Mouse (Mus musculus) hindbrain, embryonic 11.5 days (tissue): ENCODE measurements around the gene Rxfp2. TPM values are rescaled to one million over a fixed set of nuclear protein-coding genes. Genes with fewer than 3 reads are reported as not detected.

Experiments
- ATAC-seq: fragments of 200-750 bp; cut with Nextera tagmentation; 2 replicates; pipeline ENCODE4 v1.8.0; 2017; ENCODE audit warnings: mild to moderate bottlenecking, moderate TSS enrichment, moderate library complexity; ENCODE audit not compliant: low FRiP score
- DNase-seq: peaks from one replicate; pipeline ENCODE4 v3.0.0-alpha.2; 2015; ENCODE audit warnings: low spot score
- H3K27ac ChIP-seq: fragments of 300-500 bp; sonication (generic); 2 replicates; pipeline ENCODE4 v1.5.1; 2014; ENCODE audit warnings: mild to moderate bottlenecking, low read depth, low read length
- H3K27me3 ChIP-seq: fragments of 300-500 bp; sonication (generic); 2 replicates; pipeline ENCODE4 v1.6.1; 2014; ENCODE audit warnings: mild to moderate bottlenecking, low read length, moderate library complexity, mixed read lengths; ENCODE audit not compliant: control insufficient read depth, insufficient read depth
- H3K36me3 ChIP-seq: fragments of 300-500 bp; sonication (generic); 2 replicates; pipeline ENCODE4 v1.6.1; 2014; ENCODE audit warnings: mild to moderate bottlenecking, low read length, moderate library complexity, mixed read lengths; ENCODE audit not compliant: control insufficient read depth, insufficient read depth
- H3K4me1 ChIP-seq: fragments of 300-500 bp; sonication (generic); replicated peaks from 2 replicates; pipeline ENCODE4 v1.6.1; 2014; ENCODE audit warnings: low read length, mixed read lengths; ENCODE audit not compliant: control insufficient read depth, insufficient read depth
- H3K4me2 ChIP-seq: fragments of 300-500 bp; sonication (generic); replicated peaks from 2 replicates; pipeline ENCODE4 v1.6.1; 2014; ENCODE audit warnings: mild to moderate bottlenecking, low read depth, low read length
- H3K4me3 ChIP-seq: fragments of 300-500 bp; sonication (generic); 2 replicates; pipeline ENCODE4 v1.5.1; 2014; ENCODE audit warnings: low read depth, low read length
- H3K9ac ChIP-seq: fragments of 300-500 bp; sonication (generic); 2 replicates; pipeline ENCODE4 v1.6.1; 2014; ENCODE audit warnings: low read depth, low read length
- H3K9me3 ChIP-seq: fragments of 300-500 bp; sonication (generic); 2 replicates; pipeline ENCODE4 v1.6.1; 2016; ENCODE audit warnings: low read length; ENCODE audit not compliant: control insufficient read depth
- WGBS: fragments of 180-500 bp; shearing (Covaris S2); extraction: QIAGEN DNeasy Blood & Tissue Kit; methylation state at CpG from one replicate; pipeline ENCODE4 v1.1.7; 2014; 5-methylcytosine and 5-hydroxymethylcytosine counted together
- polyA plus RNA-seq: library from polyadenylated mRNA; unstranded; fragments of >200 nt; fragmentation: Nextera tagmentation; extraction: Ambion mirVana; gene quantifications from 2 replicates; pipeline ENCODE4 v1.2.1, GENCODE M21; 2014

Rxfp2 gene
- polyA plus RNA-seq = 0.49 and 0.50 TPM in 2 replicates

DNA sequence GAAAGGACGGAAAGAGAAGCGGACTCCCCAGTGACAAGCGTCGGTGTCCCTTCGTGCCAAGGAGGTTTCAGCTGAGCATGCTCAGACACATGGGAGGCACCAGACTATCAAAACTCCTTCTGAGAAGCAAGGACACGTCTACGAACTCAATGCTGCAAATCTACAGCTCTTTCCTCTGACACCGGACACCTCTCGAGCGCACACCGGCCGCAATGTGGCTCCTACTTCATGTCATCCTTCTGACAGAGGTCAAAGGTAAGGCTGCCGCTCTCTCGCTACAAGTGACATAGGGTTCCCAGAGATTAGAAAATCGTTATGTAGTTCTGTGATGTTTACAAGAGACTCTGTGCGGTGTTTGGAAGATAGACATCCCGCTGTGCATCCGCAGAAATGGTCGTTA, at the start of gene Rxfp2:
Rxfp2 (plus strand) TSS at position 20 of the 400 bp plus-strand sequence.
- Histone ChIP-seq H3K36me3 (no peaks in the 10 kb centered on the region), H3K4me1 (no peaks in the 10 kb centered on the region), H3K4me3 (no peak within 1 kb of the TSS), H3K27me3 (no peaks in the 10 kb centered on the region), H3K4me2 (no peak within 1 kb of the TSS), H3K9me3 (no peaks in the 10 kb centered on the region), H3K9ac (no peak within 1 kb of the TSS), H3K27ac (no peak within 1 kb of the TSS)
- 53% methylated on average over 19 of the region's 19 CpGs for WGBS
- DNase-seq (no peak), ATAC-seq (no peak)

DNA sequence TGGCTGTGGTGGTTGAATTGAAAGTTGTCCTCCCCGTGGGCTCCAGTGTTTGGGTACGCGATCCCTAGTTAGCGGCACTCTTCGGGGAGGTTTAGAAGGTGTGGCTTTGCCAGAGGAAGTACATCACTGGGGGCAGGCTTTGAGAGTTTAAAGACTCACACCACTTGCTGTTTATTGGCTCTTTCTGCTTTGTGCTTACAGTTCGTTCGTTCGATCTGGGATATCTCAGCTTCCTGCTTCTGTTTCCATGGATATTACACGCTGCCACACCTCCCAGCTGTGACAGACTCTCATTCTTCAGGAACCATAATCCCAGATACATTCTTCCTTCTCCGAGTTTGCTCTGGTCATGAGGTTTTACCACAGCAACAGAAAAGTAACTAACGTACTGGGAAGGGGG, 48.2 kb upstream of the Rxfp2 start:
- Histone ChIP-seq H3K4me1 (no peaks in the 10 kb centered on the region), H3K36me3 (no peaks in the 10 kb centered on the region), H3K4me3 (no peak overlapping the region), H3K27me3 (no peaks in the 10 kb centered on the region), H3K4me2 (no peak overlapping the region), H3K9me3 (no peaks in the 10 kb centered on the region), H3K9ac (no peak overlapping the region), H3K27ac (no peak overlapping the region)
- DNase-seq (no peak), ATAC-seq (no peak)
- 87% methylated on average over 11 of the region's 11 CpGs for WGBS

DNA sequence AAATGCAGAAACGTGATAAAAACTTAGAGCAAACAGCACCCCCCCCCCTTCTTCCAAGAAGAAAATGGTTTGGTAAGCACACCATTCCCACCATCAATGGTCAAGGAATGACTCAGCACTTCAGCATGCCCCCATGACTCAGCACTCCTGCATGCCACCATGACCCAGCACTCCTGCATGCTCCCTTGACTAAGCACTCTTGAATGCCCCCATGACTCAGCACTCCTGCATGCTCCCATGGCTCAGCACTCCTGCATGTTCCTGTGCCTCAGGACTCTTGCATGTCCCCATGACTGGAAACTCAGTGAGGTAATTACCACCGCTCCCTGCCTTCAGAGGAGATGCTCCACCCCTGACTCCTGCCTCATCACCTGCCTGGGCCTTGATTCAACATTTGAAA, 41.4 kb upstream of the Rxfp2 start:
- DNase-seq (no peak), ATAC-seq (no peak)
- 80% methylated on average over 2 of the region's 2 CpGs for WGBS
- H3K9me3 ChIP-seq = no peaks in the 10 kb centered on the region
- H3K4me3 ChIP-seq = no peak overlapping the region
- H3K36me3 ChIP-seq = no peaks in the 10 kb centered on the region
- no peak overlapping the region for H3K27ac ChIP-seq
- H3K4me2 ChIP-seq = no peak overlapping the region
- H3K4me1 ChIP-seq = no peaks in the 10 kb centered on the region
- H3K9ac ChIP-seq = no peak overlapping the region
- H3K27me3 ChIP-seq = no peaks in the 10 kb centered on the region

DNA sequence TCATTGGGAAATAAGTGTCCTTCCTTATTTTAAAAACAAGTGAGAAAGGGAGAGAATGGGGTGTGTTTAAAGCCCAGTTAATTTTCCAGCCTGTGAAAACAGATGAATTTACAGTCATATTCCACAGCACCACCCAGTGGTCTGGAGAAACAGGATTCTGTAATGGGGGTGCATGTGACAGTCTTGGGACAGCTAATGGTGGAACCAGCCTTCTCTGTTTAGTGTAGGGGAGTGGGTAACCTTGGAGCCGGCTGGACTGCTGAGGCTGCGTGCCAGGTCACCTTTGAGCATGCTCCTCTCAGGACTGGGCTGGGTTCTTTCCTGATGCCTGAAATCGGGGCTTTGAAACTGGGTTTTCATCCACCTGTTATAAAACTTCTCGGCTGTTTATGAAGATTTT, 34.9 kb upstream of the Rxfp2 start:
- ATAC-seq (no peak), DNase-seq (no peak)
- Histone ChIP-seq H3K9ac (no peak overlapping the region), H3K4me3 (no peak overlapping the region), H3K4me1 (no peaks in the 10 kb centered on the region), H3K9me3 (no peaks in the 10 kb centered on the region), H3K4me2 (no peak overlapping the region), H3K36me3 (no peaks in the 10 kb centered on the region), H3K27ac (no peak overlapping the region), H3K27me3 (no peaks in the 10 kb centered on the region)
- WGBS = 86% methylated on average over 4 of the region's 4 CpGs

DNA sequence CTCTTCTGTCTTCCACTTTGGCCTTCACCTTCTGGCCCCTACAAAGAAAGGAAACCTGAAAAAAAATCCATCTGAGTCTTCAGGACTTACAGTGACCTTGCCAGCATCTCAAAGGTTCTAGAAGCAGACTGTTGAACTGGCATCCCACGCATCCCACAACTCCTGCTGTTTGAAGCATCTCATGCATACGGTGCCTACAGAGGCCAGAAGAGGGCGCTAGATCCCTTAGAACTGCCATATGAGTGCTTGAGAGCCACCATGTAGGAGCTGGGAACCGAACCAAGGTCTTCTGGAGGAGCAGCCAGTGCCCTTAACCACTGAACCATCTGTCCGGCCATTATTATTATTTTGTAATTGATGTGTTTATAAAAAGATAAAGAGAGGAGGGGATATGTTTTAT, 23.9 kb upstream of the Rxfp2 start:
- H3K4me3 ChIP-seq = no peak overlapping the region
- DNase-seq (no peak), ATAC-seq (no peak)
- H3K36me3 ChIP-seq = no peaks in the 10 kb centered on the region
- WGBS = 76% methylated on average over 5 of the region's 5 CpGs
- no peaks in the 10 kb centered on the region for H3K4me1 ChIP-seq
- no peak overlapping the region for H3K4me2 ChIP-seq
- H3K27ac ChIP-seq = no peak overlapping the region
- H3K9me3 ChIP-seq = no peaks in the 10 kb centered on the region
- no peaks in the 10 kb centered on the region for H3K27me3 ChIP-seq
- no peak overlapping the region for H3K9ac ChIP-seq

DNA sequence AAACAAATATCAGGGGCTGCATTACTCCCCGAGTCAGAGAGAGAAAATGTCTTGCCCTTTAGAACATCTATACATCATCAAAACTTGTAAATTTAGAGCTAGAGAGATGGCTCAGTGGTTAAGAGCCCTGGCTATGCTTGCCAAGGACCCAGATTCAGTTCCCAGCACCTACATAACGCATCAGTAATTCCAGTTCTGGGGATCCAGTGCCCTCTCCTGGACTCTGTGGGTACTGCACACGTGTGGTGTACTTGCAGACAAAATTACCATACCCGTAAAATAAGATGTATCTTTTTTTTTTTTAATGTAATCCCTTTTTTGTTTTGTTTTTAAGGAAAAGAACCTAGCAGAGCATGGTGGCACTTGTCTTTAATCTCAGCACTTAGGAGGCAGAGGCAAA, 21.9 kb upstream of the Rxfp2 start:
- H3K4me2 ChIP-seq = no peak overlapping the region
- H3K27ac ChIP-seq = no peak overlapping the region
- no peak for DNase-seq
- ATAC-seq = no peak
- H3K4me1 ChIP-seq = no peaks in the 10 kb centered on the region
- H3K9ac ChIP-seq = no peak overlapping the region
- 89% methylated on average over 4 of the region's 4 CpGs for WGBS
- no peaks in the 10 kb centered on the region for H3K9me3 ChIP-seq
- no peaks in the 10 kb centered on the region for H3K36me3 ChIP-seq
- no peaks in the 10 kb centered on the region for H3K27me3 ChIP-seq
- no peak overlapping the region for H3K4me3 ChIP-seq

DNA sequence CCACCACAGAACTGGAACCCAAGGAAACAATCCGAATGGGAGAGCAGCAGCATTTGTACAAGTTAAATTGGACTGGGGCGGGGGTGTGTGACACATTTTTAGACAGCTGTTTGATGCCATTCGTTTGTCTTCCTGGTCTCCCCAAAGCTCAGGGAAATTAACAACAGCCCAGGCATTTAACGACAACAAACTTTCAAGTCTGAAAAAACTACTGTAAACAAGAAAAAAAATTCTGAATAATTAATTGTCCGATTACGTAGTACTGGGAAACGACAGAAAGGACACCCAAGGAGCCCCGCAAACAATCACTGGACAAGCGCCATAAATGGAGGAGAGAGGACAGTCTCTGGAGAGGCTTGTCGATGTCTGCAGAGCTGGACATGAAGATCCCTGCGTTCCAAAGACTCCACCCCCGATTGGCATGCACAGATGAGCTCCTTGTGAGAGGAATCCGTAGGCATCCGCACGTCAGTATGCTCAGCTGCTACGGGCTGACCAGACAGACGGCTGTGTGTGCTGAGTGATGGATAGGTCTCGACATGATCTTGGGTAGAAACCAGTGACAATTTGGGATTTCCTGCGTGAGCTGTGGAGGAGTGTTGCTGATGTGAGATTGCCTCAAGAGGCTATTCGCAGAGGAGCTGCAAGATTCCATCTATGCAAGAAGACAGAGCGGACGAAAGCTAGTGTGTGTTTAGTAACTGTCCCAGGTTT, 21.0 kb upstream of the Rxfp2 start:
- H3K27me3 ChIP-seq = no peaks in the 10 kb centered on the region
- H3K9ac ChIP-seq = no peak overlapping the region
- H3K4me3 ChIP-seq = no peak overlapping the region
- ATAC-seq = no peak
- no peak overlapping the region for H3K4me2 ChIP-seq
- H3K9me3 ChIP-seq = no peaks in the 10 kb centered on the region
- DNase-seq = no peak
- no peaks in the 10 kb centered on the region for H3K36me3 ChIP-seq
- WGBS = 82% methylated on average over 22 of the region's 22 CpGs
- H3K27ac ChIP-seq = no peak overlapping the region
- no peaks in the 10 kb centered on the region for H3K4me1 ChIP-seq

DNA sequence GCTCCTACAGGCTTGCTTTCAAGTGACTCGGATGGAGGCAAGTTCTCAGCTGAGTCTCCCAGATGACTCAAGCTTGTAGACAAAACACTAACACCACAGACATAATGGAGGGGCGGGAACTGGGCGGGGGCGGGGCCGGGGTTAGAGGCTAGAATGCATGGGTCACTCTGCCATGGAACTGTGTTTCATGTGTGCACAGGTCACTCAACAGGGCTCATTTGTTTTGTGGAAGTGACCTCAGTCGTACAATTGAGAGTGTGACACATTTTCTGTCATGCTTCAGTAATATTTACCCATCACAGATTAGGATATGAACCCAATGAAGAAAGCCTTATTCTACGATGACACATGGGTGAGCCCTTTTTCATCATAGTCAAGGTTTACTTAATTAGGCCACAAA, 20.2 kb upstream of the Rxfp2 start:
- H3K27ac ChIP-seq = no peak overlapping the region
- ATAC-seq (no peak), DNase-seq (no peak)
- H3K4me2 ChIP-seq = no peak overlapping the region
- H3K27me3 ChIP-seq = no peaks in the 10 kb centered on the region
- H3K9me3 ChIP-seq = no peaks in the 10 kb centered on the region
- 59% methylated on average over 7 of the region's 7 CpGs for WGBS
- no peaks in the 10 kb centered on the region for H3K36me3 ChIP-seq
- H3K4me3 ChIP-seq = no peak overlapping the region
- H3K4me1 ChIP-seq = no peaks in the 10 kb centered on the region
- H3K9ac ChIP-seq = no peak overlapping the region

DNA sequence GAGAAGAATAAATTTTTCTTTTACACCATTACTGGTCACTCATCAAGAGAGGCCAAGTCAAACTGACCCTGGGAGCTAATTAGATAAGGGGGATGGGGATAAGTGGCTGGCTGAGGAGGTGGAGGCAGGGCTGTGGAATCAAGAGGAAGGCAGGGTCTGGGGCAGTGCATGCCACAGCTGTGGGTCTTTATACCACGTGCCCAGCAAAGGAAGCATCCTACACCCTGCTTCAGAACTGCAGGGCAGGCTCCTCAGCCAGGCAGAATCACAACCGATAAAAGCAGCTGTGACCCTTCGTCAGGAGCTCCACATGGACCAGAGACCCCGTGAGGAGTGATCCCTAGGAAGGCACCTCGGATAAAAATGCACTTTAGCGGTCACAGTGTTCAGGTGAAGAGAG, 13.1 kb upstream of the Rxfp2 start:
- DNase-seq (no peak), ATAC-seq (no peak)
- H3K4me2 ChIP-seq = no peak overlapping the region
- H3K4me3 ChIP-seq = no peak overlapping the region
- H3K9ac ChIP-seq = no peak overlapping the region
- no peak overlapping the region for H3K27ac ChIP-seq
- no peaks in the 10 kb centered on the region for H3K27me3 ChIP-seq
- no peaks in the 10 kb centered on the region for H3K36me3 ChIP-seq
- 60% methylated on average over 6 of the region's 6 CpGs for WGBS
- H3K4me1 ChIP-seq = no peaks in the 10 kb centered on the region
- no peaks in the 10 kb centered on the region for H3K9me3 ChIP-seq
